Mouse (Mus musculus): Measurements from ENCODE around the gene Cfap61.

DNA sequence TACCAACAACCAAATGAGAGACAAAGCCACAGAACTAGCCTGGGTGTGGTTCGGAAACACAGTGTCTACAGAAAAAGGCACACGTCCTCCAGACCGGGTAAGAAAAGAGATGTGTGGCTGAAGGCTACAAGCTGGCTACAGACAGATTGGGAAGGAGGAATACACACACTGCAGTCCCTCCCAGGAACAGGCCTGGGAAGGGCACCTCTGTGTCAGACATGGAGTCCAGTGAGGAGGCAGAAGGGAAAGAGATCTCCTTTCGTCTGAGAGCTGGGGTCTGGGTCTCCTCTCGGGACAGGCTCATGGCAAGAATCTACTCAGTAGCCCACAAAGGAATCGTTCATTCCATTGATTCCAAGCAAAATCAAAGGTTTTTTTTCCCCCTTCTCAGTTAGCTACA is 170.8 kb downstream of the Cfap61 start:
- no peak for TF ChIP-seq CTCF (IDR thresholded peaks at IDR 0.05; ENCODE audit: low read depth)
- no peak for TF ChIP-seq EP300 (IDR thresholded peaks at IDR 0.05; ENCODE audit: low read depth)
